Mouse (Mus musculus): ENCODE measurements around the gene Mapkapk3.

- peak; percentile 97 for TF ChIP-seq CTCF (IDR thresholded peaks at IDR 0.05; ENCODE audit: low read depth, low read length)
- no peak for TF ChIP-seq POLR2A (IDR thresholded peaks at IDR 0.05; ENCODE audit: extremely low read depth, insufficient read depth, low read length)
Observed at GRCm38 (mm10) chr9:107294249-107294648, 4.6 kb upstream of the Mapkapk3 start.
